9 mouse cellular contexts compared by ENCODE assay signal in genomic region chr6:71048199-71049094, GRCm38 (mm10).
DNase-seq lines count a peak whose midpoint lies in the region; ATAC-seq and TF ChIP-seq lines count a peak whose summit lies in the region.
"Had no signal": no experiment of that assay in that cellular context is flagged by ENCODE, and none has a peak within 500 bp of the region (broad histone marks: within the 10 kb centered on the region; RNA-seq: fewer than 3 reads in every experiment).

No protein-coding gene starts in this region.

- TF ChIP-seq RAD21 in CH12.LX (IDR thresholded peaks at IDR 0.05; ENCODE audit: low read depth, low read length) = no peak

- in situ Hi-C loops in CH12.LX (cut with MboI; ENCODE audit: low pct_ligation_motif_present, low pct_unique_long_range_greater_than_20kb, low sequenced_read_pairs) = no loop called here

- dilution Hi-C loops in CH12.LX (cut with MboI; ENCODE audit: extremely low pct_ligation_motif_present, extremely low pct_unique_long_range_greater_than_20kb, low sequenced_read_pairs) = no loop called here

- intact Hi-C loops in gastrocnemius, postnatal 14 days (cut with DNase I; ENCODE audit: low total_unique reads) = no loop called here

- H3K4me3 ChIP-seq in CH12.LX (replicated peaks in 1 of 3; ENCODE audit: low read depth in 2 of 3, low read length in 2 of 3, poor library complexity in 1 of 3) = peak overlapping the region; percentile 26 to 36 (median 30)
- H3K4me3 ChIP-seq in embryonic facial prominence, embryonic 14.5 days (ENCODE audit: low read depth, low read length) = peak overlapping the region; percentile 38
- H3K4me3 ChIP-seq in hindbrain, embryonic 16.5 days (ENCODE audit: low read length) = peak overlapping the region; percentile 55
- peak overlapping the region; percentile 39 for H3K4me3 ChIP-seq in small intestine, adult 2 months (ENCODE audit: low read depth, low read length)

- no peak for TF ChIP-seq CTCF in CH12.LX (conservative IDR thresholded peaks at IDR 0.05 in 1 of 2, IDR thresholded peaks at IDR 0.05 in 1 of 2; ENCODE audit: low read depth in 2 of 2, low read length in 2 of 2)
- TF ChIP-seq CTCF in small intestine, adult 2 months (IDR thresholded peaks at IDR 0.05; ENCODE audit: extremely low read depth, insufficient read length, insufficient replicate concordance, low read depth, low read length) = no peak

- peak; percentile 48; the same call in 1 of the 2 replicates for TF ChIP-seq POLR2A in CH12.LX (IDR thresholded peaks at IDR 0.05; ENCODE audit: low read depth, low read length)
- no peak for TF ChIP-seq POLR2A in small intestine, adult 2 months (IDR thresholded peaks at IDR 0.05; ENCODE audit: low read depth, low read length)

- no peak for ATAC-seq in embryonic facial prominence, embryonic 14.5 days (ENCODE audit: low read depth)
- ATAC-seq in hindbrain, embryonic 16.5 days = peak; percentile 67
- ATAC-seq: Patski had no signal

- no peak overlapping the region for H3K27ac ChIP-seq in CH12.LX (ENCODE audit: insufficient read depth, low read depth)
- H3K27ac ChIP-seq in embryonic facial prominence, embryonic 14.5 days (replicated peaks; ENCODE audit: low read depth, low read length) = no peak overlapping the region
- H3K27ac ChIP-seq in hindbrain, embryonic 16.5 days (ENCODE audit: low read depth, low read length) = no peak overlapping the region
- H3K27ac ChIP-seq in small intestine, adult 2 months (ENCODE audit: insufficient read depth, low read depth, low read length) = no peak overlapping the region

- TF ChIP-seq EP300 in CH12.LX (IDR thresholded peaks at IDR 0.05; ENCODE audit: low read length) = no peak

- H3K9me3 ChIP-seq in CH12.LX (replicated peaks; ENCODE audit: low read length) = no peaks in the 10 kb centered on the region
- no peaks in the 10 kb centered on the region for H3K9me3 ChIP-seq in embryonic facial prominence, embryonic 14.5 days (ENCODE audit: control insufficient read depth, low read length)
- no peaks in the 10 kb centered on the region for H3K9me3 ChIP-seq in hindbrain, embryonic 16.5 days (ENCODE audit: control insufficient read depth, low read length)

- peak overlapping the region; percentile 57 for H3K4me2 ChIP-seq in CH12.LX (ENCODE audit: insufficient read depth, low read depth, poor library complexity, severe bottlenecking)
- H3K4me2 ChIP-seq in embryonic facial prominence, embryonic 14.5 days (ENCODE audit: low read depth, low read length) = peak overlapping the region; percentile 69
- H3K4me2 ChIP-seq in hindbrain, embryonic 16.5 days (ENCODE audit: low read length) = peak overlapping the region; percentile 99

- H3K27me3 ChIP-seq in CH12.LX (replicated peaks) = no peaks in the 10 kb centered on the region
- H3K27me3 ChIP-seq in embryonic facial prominence, embryonic 14.5 days (replicated peaks; ENCODE audit: control insufficient read depth, insufficient read depth, low read length) = no peaks in the 10 kb centered on the region
- no peaks in the 10 kb centered on the region for H3K27me3 ChIP-seq in hindbrain, embryonic 16.5 days (replicated peaks; ENCODE audit: control insufficient read depth, insufficient read depth, low read length)
- H3K27me3 ChIP-seq in small intestine, adult 2 months (ENCODE audit: control insufficient read depth, insufficient read depth, low read length) = peaks cover 7% of the 10 kb centered on the region
- H3K27me3 ChIP-seq: Patski had no signal

- WGBS in embryonic facial prominence, embryonic 14.5 days = 2% methylated on average over 30 of the region's 38 CpGs
- WGBS in hindbrain, embryonic 16.5 days = 3% methylated on average over 34 of the region's 38 CpGs
- 2% methylated on average over 38 of the region's 38 CpGs for WGBS in small intestine, adult 2 months

- no peaks in the 10 kb centered on the region for H3K36me3 ChIP-seq in CH12.LX (replicated peaks in 1 of 2; ENCODE audit: control insufficient read depth in 1 of 2, insufficient read depth in 1 of 2, low read length in 1 of 2)
- H3K36me3 ChIP-seq in embryonic facial prominence, embryonic 14.5 days (ENCODE audit: control insufficient read depth, insufficient read depth, low read length) = no peaks in the 10 kb centered on the region
- no peaks in the 10 kb centered on the region for H3K36me3 ChIP-seq in hindbrain, embryonic 16.5 days (ENCODE audit: control insufficient read depth, insufficient read depth, low read length)
- no peaks in the 10 kb centered on the region for H3K36me3 ChIP-seq in small intestine, adult 2 months (ENCODE audit: control insufficient read depth, insufficient read depth, low read length)

- peak; percentile 14 for DNase-seq in gastrocnemius, postnatal 14 days
- no peak for DNase-seq in gastrocnemius, adult 8-10 months (ENCODE audit: low spot score in 2 of 2)
- peak; percentile 11 for DNase-seq in CH12.LX (ENCODE audit: extremely low read depth)
- DNase-seq in embryonic facial prominence, embryonic 14.5 days (ENCODE audit: low spot score) = peak; percentile 43
- peak; percentile 19 for DNase-seq in lung, postnatal 10 days
- DNase-seq in layer of hippocampus, adult 18-20 months (ENCODE audit: low spot score in 2 of 2) = no peak

- H3K4me1 ChIP-seq in CH12.LX (ENCODE audit: control insufficient read depth in 1 of 2, insufficient read depth in 2 of 2) = peaks cover 3 to 10% of the 10 kb centered on the region in 2 experiments; a peak in 3 of 4 replicates
- H3K4me1 ChIP-seq in embryonic facial prominence, embryonic 14.5 days (ENCODE audit: control insufficient read depth, insufficient read depth, low read length) = peaks cover 10% of the 10 kb centered on the region; the same call in 1 of the 2 replicates
- peaks cover 8% of the 10 kb centered on the region for H3K4me1 ChIP-seq in hindbrain, embryonic 16.5 days (ENCODE audit: control insufficient read depth, insufficient read depth, low read depth, low read length)
- peaks cover 5% of the 10 kb centered on the region; the same call in 1 of the 2 replicates for H3K4me1 ChIP-seq in small intestine, adult 2 months (ENCODE audit: control insufficient read depth, insufficient read depth, insufficient read length, low read length)

- H3K79me2 ChIP-seq in CH12.LX (replicated peaks; ENCODE audit: control insufficient read depth, extremely low read depth, insufficient read depth, poor library complexity, severe bottlenecking) = no peaks in the 10 kb centered on the region

- peak overlapping the region; percentile 62 for H3K9ac ChIP-seq in CH12.LX (ENCODE audit: insufficient read depth, low read depth)
- H3K9ac ChIP-seq in embryonic facial prominence, embryonic 14.5 days (ENCODE audit: low read depth, low read length) = peak overlapping the region; percentile 55
- peak overlapping the region; percentile 71 for H3K9ac ChIP-seq in hindbrain, embryonic 16.5 days (ENCODE audit: low read depth, low read length)

TF ChIP-seq in CH12.LX, 34 proteins besides CTCF, POLR2A, EP300 and RAD21:
- no peak for TF ChIP-seq CHD1 (IDR thresholded peaks at IDR 0.05; ENCODE audit: low read depth, low read length)
- TF ChIP-seq MYC (IDR thresholded peaks at IDR 0.05; ENCODE audit: low read depth, low read length) = 0 out of 2 replicates have a peak, but pooled peaks have one; percentile 32
- no peak for TF ChIP-seq ZNF384 (IDR thresholded peaks at IDR 0.05; ENCODE audit: low read depth, low read length)
- no peak for TF ChIP-seq MEF2A (IDR thresholded peaks at IDR 0.05; ENCODE audit: borderline replicate concordance, low read depth, low read length)
- TF ChIP-seq PAX5 (IDR thresholded peaks at IDR 0.05; ENCODE audit: low read length) = no peak
- TF ChIP-seq KAT2A (IDR thresholded peaks at IDR 0.05; ENCODE audit: insufficient replicate concordance, low read length) = no peak
- TF ChIP-seq MAX (IDR thresholded peaks at IDR 0.05; ENCODE audit: low read length) = 0 out of 2 replicates have a peak, but pooled peaks have one; percentile 8
- TF ChIP-seq IRF4 (IDR thresholded peaks at IDR 0.05; ENCODE audit: low read depth, low read length) = no peak
- no peak for TF ChIP-seq JUND (conservative IDR thresholded peaks at IDR 0.05; ENCODE audit: low read depth, low read length)
- no peak for TF ChIP-seq TBP (conservative IDR thresholded peaks at IDR 0.05; ENCODE audit: low read depth, low read length)

Comparison
In these comparisons a context has a peak if more than half of its experiments do, and no peak if none do; other contexts are left out.
1. DNase-seq: peak in gastrocnemius, postnatal 14 days (single experiment), CH12.LX (single experiment), embryonic facial prominence, embryonic 14.5 days (single experiment) and lung, postnatal 10 days (single experiment); none in gastrocnemius, adult 8-10 months (0 of 2) and layer of hippocampus, adult 18-20 months (0 of 2).
2. Peak in every context shown above with its lines, with median percentiles within 50 percentile points of each other: H3K4me2 ChIP-seq, H3K4me3 ChIP-seq and H3K9ac ChIP-seq.